Mouse (Mus musculus): ENCODE data around the gene Gm3239. TPM values are rescaled to one million over a fixed set of nuclear protein-coding genes. Genes with fewer than 3 reads are reported as not detected.
"Not testable (repeated sequence)": the region's sequence is repeated elsewhere in the genome, so short reads cannot be mapped to it uniquely, and the experiment has no call there.

Gm3239 gene
- total RNA-seq (2021), result under 1 TPM in 1 of 2 experiments, not detected in 1; 0.40 TPM
- long read RNA-seq, experiment 1, result 0 reads
- long read RNA-seq, experiment 2, result 0 reads

DNA sequence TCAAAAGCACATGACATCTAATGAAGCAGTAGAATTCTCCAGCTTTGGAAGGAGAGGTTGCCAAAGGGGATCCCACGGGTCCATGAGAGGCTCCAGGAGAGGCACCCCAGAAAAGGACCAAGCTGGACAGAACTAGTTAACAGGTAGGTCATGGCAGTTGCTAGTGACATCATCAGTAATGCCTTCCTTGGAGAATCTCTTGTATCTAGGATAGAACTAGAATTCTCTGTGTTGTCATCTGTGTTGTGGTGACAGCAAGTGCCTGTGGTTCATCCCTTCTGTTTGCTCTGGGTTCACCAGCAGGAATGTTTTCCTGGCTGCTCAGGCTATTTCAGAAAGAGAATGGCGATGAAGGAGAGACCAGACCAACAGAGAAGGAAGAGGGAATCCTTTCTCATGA, at the start of gene Gm3239:
Gene Gm3239 (plus strand): TSS at position 301 of the 400 bp plus-strand sequence.
- intact Hi-C loops (cut with DNase I); DNase-seq (ENCODE audit: low spot score in 2 of 2): not testable (repeated sequence)

- intact Hi-C loops (cut with DNase I); DNase-seq (ENCODE audit: low spot score in 2 of 2): not testable (repeated sequence)
Observed at GRCm38 (mm10) chr14:4632052-4632451, 31.9 kb upstream of the Gm3239 start, which contains the start of gene Gm8159. Gm8159 (plus strand) TSS chr14:4632352.

DNA sequence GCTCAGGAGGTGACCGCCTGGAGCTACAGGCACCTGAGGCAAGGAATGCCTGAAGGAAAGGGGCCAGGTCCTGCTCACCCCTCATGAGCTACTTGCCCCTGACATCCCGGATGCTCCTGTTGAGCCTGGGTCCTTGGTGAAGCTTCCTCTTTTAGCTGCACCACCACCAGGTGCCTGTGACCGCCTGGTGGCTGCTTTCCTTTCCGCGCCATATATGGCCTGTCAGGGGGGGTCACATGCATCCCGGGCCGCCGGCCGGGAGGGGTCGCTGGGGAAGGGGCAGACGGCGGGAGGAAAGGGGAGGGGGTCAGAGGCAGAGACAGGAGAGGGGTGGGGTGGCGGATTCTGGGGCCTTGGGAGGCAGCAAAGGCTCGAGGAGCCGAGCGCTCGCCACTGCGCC, 14.7 kb upstream of the Gm3239 start:
- DNase-seq (ENCODE audit: low spot score in 2 of 2), result peak; percentile 3 to 6
- intact Hi-C loops (cut with DNase I), result not testable (repeated sequence)

- peak; percentile 17 to 43 for DNase-seq (ENCODE audit: low spot score in 2 of 2)
- intact Hi-C loops (cut with DNase I), result not testable (repeated sequence)
Observed at GRCm38 (mm10) chr14:4650324-4650723, 13.7 kb upstream of the Gm3239 start.

DNA sequence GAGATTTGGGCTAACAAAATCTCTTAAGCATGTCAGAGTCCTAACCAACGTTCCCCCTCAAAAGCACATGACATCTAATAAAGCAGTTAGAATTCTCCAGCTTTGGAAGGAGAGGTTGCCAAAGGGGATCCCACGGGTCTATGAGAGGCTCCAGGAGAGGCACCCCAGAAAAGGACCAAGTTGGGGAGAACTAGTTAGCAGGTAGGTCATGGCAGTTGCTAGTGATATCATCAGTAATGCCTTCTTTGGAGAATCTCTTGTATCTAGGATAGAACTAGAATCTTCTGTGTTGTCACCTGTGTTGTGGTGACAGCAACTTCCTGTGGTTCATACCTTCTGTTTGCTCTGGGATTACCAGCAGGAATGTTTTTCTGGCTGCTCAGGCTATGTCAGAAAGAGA, 44.9 kb downstream of the Gm3239 start, which contains the start of gene Gm7876:
Gene Gm7876 (plus strand): TSS at position 301 of the 400 bp plus-strand sequence.
- DNase-seq (ENCODE audit: low spot score in 2 of 2); intact Hi-C loops (cut with DNase I): not testable (repeated sequence)

Other genes with a start within 250 kb of the Gm3239 start
- under 1 TPM in 1 of 2 experiments, not detected in 1; 0.49 TPM for gene Gm3164, start 248.7 kb upstream of the Gm3239 start, total RNA-seq (2021)
- not detected for gene Gm3173, start 233.2 kb upstream of the Gm3239 start, total RNA-seq (2021)
- under 1 TPM in 1 of 2 experiments, not detected in 1; 0.19 TPM for gene Gm3182, start 182.4 kb upstream of the Gm3239 start, total RNA-seq (2021)
- gene Gm3047, start 108.8 kb upstream of the Gm3239 start, total RNA-seq (2021), result not detected
- gene Gm8159, start 31.8 kb upstream of the Gm3239 start, total RNA-seq (2021), result under 1 TPM in 1 of 2 experiments, not detected in 1; 0.31 TPM
- gene Gm7876, start 45.0 kb downstream of the Gm3239 start, total RNA-seq (2021), result not detected
- under 1 TPM; 0.18 to 0.38 TPM for gene Gm3252, start 62.6 kb downstream of the Gm3239 start, total RNA-seq (2021)
- not detected for gene Gm9602, start 112.1 kb downstream of the Gm3239 start, total RNA-seq (2021)
- not detected for gene Gm3269, start 173.9 kb downstream of the Gm3239 start, total RNA-seq (2021)
- 1 to 10 TPM; 7.5 to 8.5 TPM for gene Gm3264, start 191.4 kb downstream of the Gm3239 start, total RNA-seq (2021)
- not detected for gene Gm3278, start 228.2 kb downstream of the Gm3239 start, total RNA-seq (2021)